Mouse (Mus musculus) G1E (cell line): ENCODE data around the gene Unkl. TPM values are rescaled to one million over a fixed set of nuclear protein-coding genes. Genes with fewer than 3 reads are reported as not detected.

Source experiments
- ATAC-seq: 2 replicates; pipeline ENCODE4 v1.8.0; 2016; ENCODE audit warnings: mild to moderate bottlenecking; ENCODE audit not compliant: insufficient number of reproducible peaks, poor library complexity, low FRiP score, severe bottlenecking; ENCODE audit errors: extremely low read depth
- DNase-seq: peaks from one replicate; pipeline ENCODE4 v3.0.0; 2012; ENCODE audit warnings: low spot score
- H3K27me3 ChIP-seq: 2 replicates; pipeline ENCODE4 v1.6.1; 2012; ENCODE audit warnings: mild to moderate bottlenecking, low read length, inconsistent platforms; ENCODE audit not compliant: insufficient read depth
- H3K36me3 ChIP-seq: replicated peaks from 2 replicates; pipeline ENCODE3; 2012; ENCODE audit warnings: mild to moderate bottlenecking, inconsistent platforms
- H3K4me1 ChIP-seq: 2 replicates; pipeline ENCODE4 v1.6.1; 2012; ENCODE audit warnings: low read depth, low read length, inconsistent platforms, mixed read lengths; ENCODE audit not compliant: insufficient read depth
- H3K4me3 ChIP-seq: 2 replicates; pipeline ENCODE4 v1.5.1; 2012; ENCODE audit warnings: low read depth, mild to moderate bottlenecking, inconsistent platforms, low read length, moderate library complexity, mixed read lengths
- H3K9me3 ChIP-seq: replicated peaks from 2 replicates; pipeline ENCODE4 v1.6.1; 2012; ENCODE audit warnings: inconsistent platforms
- CTCF ChIP-seq: IDR thresholded peaks from 2 replicates; pipeline ENCODE4 v1.5.1; 2012; ENCODE audit warnings: low read depth, low read length, inconsistent platforms, mixed read lengths
- GATA1 ChIP-seq: IDR thresholded peaks from 2 replicates; pipeline ENCODE4 v1.6.1; 2012; ENCODE audit warnings: borderline replicate concordance, low read length, inconsistent platforms, mixed read lengths
- GATA2 ChIP-seq: IDR thresholded peaks from 2 replicates; pipeline ENCODE4 v1.6.1; 2012; ENCODE audit warnings: low read depth, low read length, inconsistent platforms, borderline replicate concordance
- POLR2AphosphoS5 ChIP-seq: IDR thresholded peaks from 2 replicates; pipeline ENCODE4 v1.6.1; 2012; ENCODE audit warnings: low read depth, low read length, inconsistent platforms; ENCODE audit not compliant: insufficient replicate concordance
- TAL1 ChIP-seq: conservative IDR thresholded peaks from 2 replicates; pipeline ENCODE4 v1.6.1; 2012; ENCODE audit warnings: low read depth, low read length, inconsistent platforms, mixed read lengths
- polyA plus RNA-seq: library from polyadenylated mRNA; stranded (reverse); fragments of >175 nt; gene quantifications from 2 replicates; pipeline ENCODE4 v1.2.3, GENCODE M21; 2012
- total RNA-seq, 2 experiments: library from RNA; stranded (forward) in 1 of 2; stranded (reverse) in 1 of 2; fragments of 200-1000 nt in 1 of 2; fragments of >200 nt in 1 of 2; fragmentation: Nextera tagmentation in 1 of 2; gene quantifications; 2 replicates each; pipeline ENCODE4 v1.2.3; 2014 to 2017

Unkl gene
- total and polyA plus RNA-seq, 3 experiments, result 10.1 to 59.4 (median 14.1) TPM

DNA sequence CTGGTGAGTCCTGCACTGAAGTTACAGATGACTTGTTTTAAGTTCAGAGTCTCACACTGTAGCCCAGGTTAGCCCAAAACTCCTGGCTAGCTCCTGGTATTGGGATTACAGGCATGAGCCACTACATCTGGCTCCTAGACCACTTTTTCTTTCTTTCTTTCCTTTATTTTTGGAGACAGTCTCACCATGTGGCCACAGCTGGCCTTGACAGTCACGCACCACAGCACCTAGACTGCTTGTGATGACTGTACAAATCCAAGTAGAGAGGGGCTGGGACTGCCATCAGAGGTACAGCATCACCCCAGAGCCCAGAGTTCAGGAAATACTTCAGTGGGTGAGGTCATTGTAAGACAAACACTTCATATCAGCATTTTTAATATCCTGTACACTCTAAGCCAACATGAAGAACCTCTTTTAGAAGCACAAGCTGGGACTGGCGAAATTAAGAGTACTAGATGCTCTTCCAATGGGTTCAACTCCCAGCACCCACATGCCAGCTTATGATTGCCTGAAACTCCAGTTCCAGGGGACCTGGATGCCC lies 82.7 kb downstream of the Unkl start:
- Histone ChIP-seq H3K9me3 (no peaks in the 10 kb centered on the region), H3K27me3 (no peaks in the 10 kb centered on the region), H3K4me3 (peak overlapping the region; percentile 20; the same call in 1 of the 2 replicates), H3K36me3 (peaks cover 65% of the 10 kb centered on the region), H3K4me1 (peaks cover 59% of the 10 kb centered on the region)
- no peak for ATAC-seq
- no peak for DNase-seq
- TF ChIP-seq POLR2AphosphoS5 (no peak), CTCF (no peak), TAL1 (no peak)

DNA sequence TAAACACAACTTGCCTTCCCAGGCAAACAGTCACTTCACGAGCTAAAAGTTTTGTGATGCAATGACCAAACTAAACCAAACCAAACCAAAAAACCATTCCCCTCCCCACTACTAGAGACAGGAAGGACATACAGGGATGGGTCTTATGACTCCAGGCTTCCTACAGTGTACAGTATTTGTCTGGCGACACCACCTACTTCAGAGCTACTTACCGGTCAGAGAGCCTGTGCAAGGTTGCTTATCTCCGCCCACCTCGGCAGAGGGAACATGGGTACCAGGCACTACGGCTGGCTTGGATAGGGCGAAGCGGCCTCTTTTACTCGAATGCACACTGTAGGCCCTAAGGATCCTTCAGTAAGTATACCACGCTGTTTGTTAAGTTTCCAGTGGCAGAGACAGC lies 84.1 kb downstream of the Unkl start:
- no peak for ATAC-seq
- H3K4me1 ChIP-seq, result peaks cover 55% of the 10 kb centered on the region

DNA sequence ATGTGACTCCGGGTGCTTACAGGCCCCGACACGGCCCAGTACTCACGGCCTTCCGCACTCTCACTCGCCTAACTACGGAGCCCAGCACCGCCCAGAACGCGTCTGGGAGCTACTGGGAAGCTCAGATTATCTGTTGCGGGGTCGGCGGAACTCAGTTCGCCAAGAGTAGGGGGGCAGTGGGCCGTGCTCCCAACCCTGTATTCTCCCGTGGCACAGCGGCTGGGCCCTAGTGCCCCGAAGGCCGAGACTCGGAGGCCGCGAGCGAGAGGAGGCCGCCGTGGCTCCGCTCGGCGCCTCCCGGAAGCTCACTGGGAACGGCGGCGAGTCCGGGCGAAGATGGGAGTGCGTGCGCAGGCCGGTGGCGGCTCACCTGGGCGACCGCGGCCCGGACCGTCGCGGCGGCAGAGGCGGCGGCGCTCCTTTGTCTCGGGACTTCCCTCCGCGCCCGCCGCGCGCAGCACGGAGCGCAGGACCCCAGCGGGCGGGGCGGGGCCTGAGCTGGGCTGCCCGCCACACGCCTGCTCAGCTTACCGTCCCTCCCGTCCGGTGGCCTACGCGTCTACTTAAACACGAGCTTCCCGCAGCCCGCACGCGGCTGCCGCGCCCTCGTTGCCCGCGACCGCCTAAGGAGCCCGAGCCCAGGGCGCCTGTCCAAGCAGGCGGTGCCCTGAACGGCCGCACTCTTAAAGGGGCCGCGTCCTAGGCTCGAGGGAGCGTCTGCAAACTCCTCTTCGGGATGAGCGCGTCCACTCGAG lies 84.9 kb downstream of the Unkl start:
- 0 out of 2 replicates have a peak, but pooled peaks have one; percentile 7 for ATAC-seq

More for the DNA sequence above, 84.1 kb downstream of the Unkl start:
- TF ChIP-seq GATA1 (no peak), POLR2AphosphoS5 (no peak), CTCF (no peak), GATA2 (no peak), TAL1 (no peak)
- Histone ChIP-seq H3K4me3 (peak overlapping the region; percentile 94), H3K9me3 (no peaks in the 10 kb centered on the region), H3K36me3 (peaks cover 50% of the 10 kb centered on the region), H3K27me3 (no peaks in the 10 kb centered on the region)
- DNase-seq, result peak; percentile 50

DNA sequence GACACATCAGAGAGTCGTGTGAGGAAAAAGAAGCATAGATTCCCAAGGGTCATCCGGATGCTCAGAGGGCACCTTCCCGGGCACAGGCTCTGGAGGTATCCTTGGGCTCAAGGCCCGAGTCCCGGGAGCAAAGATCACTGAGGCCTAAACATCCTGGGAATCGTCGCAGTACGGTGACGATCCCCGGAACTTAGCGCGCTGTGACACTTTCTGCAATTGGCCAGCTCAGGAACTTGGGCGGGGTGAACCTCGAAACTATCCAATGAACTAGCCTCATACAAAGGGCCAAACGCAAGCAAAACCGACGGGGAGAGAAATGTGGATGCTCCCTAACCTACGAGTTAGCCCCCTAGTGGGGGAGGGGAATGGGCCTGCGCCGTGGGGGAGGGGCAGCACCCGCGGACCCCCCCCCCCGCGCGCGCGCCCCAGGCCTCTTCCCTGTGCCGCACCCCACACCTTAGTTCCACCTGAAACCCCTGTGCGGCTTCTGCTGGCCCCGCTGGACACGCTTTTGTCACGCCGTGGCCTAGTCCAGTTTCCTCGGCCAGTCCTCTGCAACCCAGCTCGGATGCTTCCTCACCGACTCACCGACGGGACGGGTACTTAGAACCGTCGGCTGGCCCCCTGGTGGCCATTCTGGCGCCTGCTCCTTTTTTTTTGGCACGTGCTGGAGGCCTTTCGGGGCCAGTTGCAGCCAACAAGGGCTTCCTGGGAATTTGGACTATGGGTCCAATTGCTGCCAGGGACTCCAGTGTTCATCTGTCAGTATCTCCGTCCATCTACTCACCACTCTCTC lies 85.7 kb downstream of the Unkl start:
- Histone ChIP-seq H3K4me1 (peaks cover 41% of the 10 kb centered on the region), H3K27me3 (no peaks in the 10 kb centered on the region), H3K36me3 (peaks cover 35% of the 10 kb centered on the region), H3K9me3 (no peaks in the 10 kb centered on the region), H3K4me3 (peak overlapping the region; percentile 94)
- ATAC-seq, result peak; percentile 62
- no peak for TF ChIP-seq POLR2AphosphoS5
- TF ChIP-seq GATA1, result no peak
- TF ChIP-seq TAL1, result no peak
- no peak for TF ChIP-seq GATA2
- TF ChIP-seq CTCF, result peak; percentile 14; the same call in 1 of the 2 replicates
- DNase-seq, result peak; percentile 95

More for the DNA sequence above, 84.9 kb downstream of the Unkl start:
- Histone ChIP-seq H3K27me3 (no peaks in the 10 kb centered on the region), H3K4me1 (peaks cover 48% of the 10 kb centered on the region), H3K36me3 (peaks cover 42% of the 10 kb centered on the region), H3K4me3 (peak overlapping the region; percentile 94), H3K9me3 (no peaks in the 10 kb centered on the region)
- DNase-seq, result peak; percentile 69
- TF ChIP-seq CTCF (no peak), POLR2AphosphoS5 (no peak), GATA2 (no peak), TAL1 (no peak), GATA1 (no peak)

DNA sequence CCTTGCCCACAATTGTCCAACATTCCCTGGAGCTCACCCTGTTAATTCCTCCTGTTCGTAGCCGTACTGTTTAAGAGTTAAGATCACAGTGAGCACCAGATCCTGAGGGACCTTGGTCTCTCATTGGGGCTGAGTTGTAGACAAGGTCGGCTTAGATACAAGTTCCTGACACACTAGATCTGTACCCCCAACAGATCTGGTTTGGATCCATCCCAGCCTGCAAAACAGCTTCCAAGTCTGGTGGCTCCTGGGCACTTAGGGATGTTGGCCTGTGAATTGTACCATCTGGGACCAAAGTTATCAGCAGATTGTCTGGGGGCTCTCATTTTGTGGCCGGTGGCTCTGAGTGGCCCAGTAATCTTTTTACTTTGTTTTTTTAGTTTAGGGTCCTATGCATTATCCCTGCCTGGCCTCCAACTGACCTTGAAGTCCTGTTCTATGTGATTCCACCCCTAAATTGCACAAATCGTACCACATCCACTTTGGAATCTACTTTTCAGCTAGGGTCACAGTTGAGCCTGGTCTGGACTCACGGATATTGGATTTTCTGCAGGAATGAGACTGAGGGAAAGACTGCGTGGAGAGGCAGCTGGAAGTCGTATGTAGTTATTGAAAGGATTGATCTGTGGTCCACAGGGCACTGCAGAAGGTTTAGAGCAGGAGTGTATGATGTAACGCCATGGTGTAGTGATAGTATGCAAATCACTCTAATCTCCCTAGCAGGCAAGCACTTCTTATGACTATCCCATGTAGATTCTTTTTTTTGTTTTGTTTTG lies 86.6 kb downstream of the Unkl start, which contains the start of gene Ube2i:
TSS of gene Ube2i (minus strand) at position 52 of the 776 bp plus-strand sequence.
- DNase-seq (no peak), ATAC-seq (no peak)
- H3K4me1 ChIP-seq, result peaks cover 41% of the 10 kb centered on the region
- H3K36me3 ChIP-seq, result peaks cover 26% of the 10 kb centered on the region
- H3K27me3 ChIP-seq, result no peaks in the 10 kb centered on the region
- TF ChIP-seq GATA1 (no peak), POLR2AphosphoS5 (no peak), CTCF (no peak), TAL1 (no peak), GATA2 (no peak)
- H3K9me3 ChIP-seq, result no peaks in the 10 kb centered on the region
- H3K4me3 ChIP-seq, result peak within 1 kb of the TSS; percentile 94

DNA sequence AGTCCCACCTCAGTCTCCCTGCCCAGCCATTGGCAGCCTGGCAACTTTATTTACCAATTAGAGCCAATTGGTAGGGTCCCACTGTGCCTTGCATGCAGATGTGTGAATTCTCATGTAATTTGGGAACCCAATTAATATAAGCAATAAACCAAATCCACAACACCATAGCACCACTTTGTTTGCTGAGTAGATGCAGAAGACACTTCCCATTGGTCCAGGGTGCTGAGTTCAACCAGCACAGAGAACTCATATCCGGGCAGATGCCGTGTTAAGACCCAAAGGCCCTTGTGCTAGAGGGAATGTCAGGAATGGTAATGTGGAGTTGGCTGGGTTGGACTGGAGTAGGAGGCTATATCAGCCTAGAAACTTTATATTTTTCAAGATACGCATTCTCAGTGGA lies 87.6 kb downstream of the Unkl start:
- Histone ChIP-seq H3K27me3 (no peaks in the 10 kb centered on the region), H3K36me3 (peaks cover 15% of the 10 kb centered on the region), H3K9me3 (no peaks in the 10 kb centered on the region), H3K4me3 (no peak overlapping the region), H3K4me1 (peaks cover 34% of the 10 kb centered on the region)
- DNase-seq, result no peak
- TF ChIP-seq POLR2AphosphoS5, result no peak
- no peak for TF ChIP-seq GATA1
- no peak for TF ChIP-seq GATA2
- TF ChIP-seq CTCF, result no peak
- no peak for TF ChIP-seq TAL1
- no peak for ATAC-seq
